Mouse (Mus musculus) stomach, embryonic 15.5 days (tissue): ENCODE data around the gene Hmga2. TPM values are rescaled to one million over a fixed set of nuclear protein-coding genes. Genes with fewer than 3 reads are reported as not detected.

Experiments used
- ATAC-seq: fragments of 200-750 bp; cut with Nextera tagmentation; 2 replicates; pipeline ENCODE4 v1.8.0; 2017; ENCODE audit warnings: low read depth, moderate number of reproducible peaks, moderate TSS enrichment; ENCODE audit not compliant: insufficient read depth, low FRiP score
- H3K27ac ChIP-seq: fragments of 300-500 bp; sonication (generic); 2 replicates; pipeline ENCODE4 v1.5.1; 2015; ENCODE audit warnings: mild to moderate bottlenecking, inconsistent platforms
- H3K27me3 ChIP-seq: fragments of 300-500 bp; sonication (generic); replicated peaks from 2 replicates; pipeline ENCODE4 v1.6.1; 2015; ENCODE audit warnings: inconsistent platforms
- H3K36me3 ChIP-seq: fragments of 300-500 bp; sonication (generic); 2 replicates; pipeline ENCODE4 v1.6.1; 2015; ENCODE audit warnings: inconsistent platforms
- H3K4me1 ChIP-seq: fragments of 300-500 bp; sonication (generic); 2 replicates; pipeline ENCODE4 v1.6.1; 2015; ENCODE audit warnings: inconsistent platforms
- H3K4me2 ChIP-seq: fragments of 300-500 bp; sonication (generic); 2 replicates; pipeline ENCODE4 v1.6.1; 2015; ENCODE audit warnings: mild to moderate bottlenecking, inconsistent platforms
- H3K4me3 ChIP-seq: fragments of 300-500 bp; sonication (generic); replicated peaks from 2 replicates; pipeline ENCODE4 v1.5.1; 2015; ENCODE audit warnings: inconsistent platforms
- H3K9ac ChIP-seq: fragments of 300-500 bp; sonication (generic); 2 replicates; pipeline ENCODE4 v1.6.1; 2015; ENCODE audit warnings: inconsistent platforms
- H3K9me3 ChIP-seq: fragments of 300-500 bp; sonication (generic); 2 replicates; pipeline ENCODE4 v1.6.1; 2016; ENCODE audit warnings: inconsistent platforms
- WGBS: fragments of 180-500 bp; shearing (Covaris S2); methylation state at CpG from one replicate; pipeline ENCODE4 v1.1.7; 2015; 5-methylcytosine and 5-hydroxymethylcytosine counted together
- polyA plus RNA-seq: library from polyadenylated mRNA; unstranded; fragments of >200 nt; fragmentation: Nextera tagmentation; extraction: Ambion mirVana; gene quantifications from 2 replicates; pipeline ENCODE4 v1.2.1, GENCODE M21; 2015

Gene Hmga2
- polyA plus RNA-seq, 1 experiment from 2014 or later, result 29.3 TPM

GRCm38 (mm10) chr10:120489611-120490010, 13.3 kb upstream of the Hmga2 start:
- Histone ChIP-seq H3K4me1 (no peaks in the 10 kb centered on the region), H3K4me2 (no peak overlapping the region), H3K4me3 (no peak overlapping the region), H3K27me3 (no peaks in the 10 kb centered on the region), H3K9me3 (no peaks in the 10 kb centered on the region; the same call in 1 of the 2 replicates), H3K36me3 (no peaks in the 10 kb centered on the region), H3K9ac (no peak overlapping the region), H3K27ac (no peak overlapping the region)
- 90% methylated on average over 3 of the region's 3 CpGs for WGBS
- ATAC-seq, result no peak

GRCm38 (mm10) chr10:120488526-120488925, 12.3 kb upstream of the Hmga2 start:
- no peaks in the 10 kb centered on the region for H3K27me3 ChIP-seq
- no peaks in the 10 kb centered on the region for H3K36me3 ChIP-seq
- H3K4me1 ChIP-seq, result no peaks in the 10 kb centered on the region
- 76% methylated on average over 4 of the region's 4 CpGs for WGBS
- no peak overlapping the region for H3K9ac ChIP-seq
- H3K4me2 ChIP-seq, result no peak overlapping the region
- no peaks in the 10 kb centered on the region; the same call in 1 of the 2 replicates for H3K9me3 ChIP-seq
- H3K27ac ChIP-seq, result no peak overlapping the region
- H3K4me3 ChIP-seq, result no peak overlapping the region
- ATAC-seq, result no peak

DNA sequence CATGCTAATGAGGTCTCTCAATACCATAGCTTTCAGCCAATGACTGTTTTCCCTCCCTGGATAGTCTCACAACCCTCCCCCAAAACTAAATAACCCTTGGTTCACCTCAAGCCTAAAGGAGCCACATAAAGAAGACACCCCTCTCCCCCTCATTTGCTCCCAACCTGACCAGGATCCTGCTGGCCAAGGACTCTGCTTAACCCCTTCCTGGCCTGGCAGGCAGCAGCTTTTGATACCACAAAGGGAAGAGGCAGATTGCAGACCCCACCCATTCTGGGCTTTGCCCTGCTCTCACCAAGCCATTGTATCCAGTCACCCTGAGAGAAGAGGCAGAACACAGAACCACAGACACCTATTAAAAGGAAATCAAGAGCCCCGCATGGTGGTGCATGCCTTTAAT, 11.6 kb upstream of the Hmga2 start:
- ATAC-seq, result no peak
- no peak overlapping the region for H3K27ac ChIP-seq
- no peaks in the 10 kb centered on the region; the same call in 1 of the 2 replicates for H3K9me3 ChIP-seq
- H3K4me2 ChIP-seq, result no peak overlapping the region
- no peaks in the 10 kb centered on the region for H3K36me3 ChIP-seq
- 94% methylated on average over 1 of the region's 1 CpGs for WGBS
- no peak overlapping the region for H3K9ac ChIP-seq
- no peaks in the 10 kb centered on the region for H3K27me3 ChIP-seq
- no peak overlapping the region for H3K4me3 ChIP-seq
- no peaks in the 10 kb centered on the region for H3K4me1 ChIP-seq

DNA sequence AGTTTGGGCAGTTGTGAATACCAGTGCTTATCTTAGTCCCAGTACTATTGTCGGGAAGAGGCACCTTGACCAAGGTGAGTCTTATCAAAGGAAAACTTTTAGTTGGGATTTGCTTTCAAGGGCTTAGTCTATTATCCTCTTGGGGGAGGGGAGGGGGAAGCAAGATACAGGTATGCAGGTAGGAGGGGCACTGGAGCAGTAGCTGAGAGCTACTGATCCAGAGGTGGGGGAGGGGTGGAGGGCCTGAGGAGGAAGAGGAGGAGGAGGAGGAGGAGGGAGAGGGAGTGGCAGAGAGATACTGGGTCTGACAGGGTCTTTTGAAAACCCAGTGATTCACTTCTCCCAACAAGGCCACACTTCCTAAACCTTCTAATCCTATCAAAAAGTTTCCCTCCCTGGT, 9.2 kb upstream of the Hmga2 start:
- WGBS, result 52% methylated on average over 1 of the region's 1 CpGs
- no peak for ATAC-seq
- Histone ChIP-seq H3K9ac (no peak overlapping the region), H3K4me2 (no peak overlapping the region), H3K4me1 (no peaks in the 10 kb centered on the region), H3K27ac (no peak overlapping the region), H3K9me3 (no peaks in the 10 kb centered on the region; the same call in 1 of the 2 replicates), H3K36me3 (no peaks in the 10 kb centered on the region), H3K4me3 (no peak overlapping the region), H3K27me3 (no peaks in the 10 kb centered on the region)

DNA sequence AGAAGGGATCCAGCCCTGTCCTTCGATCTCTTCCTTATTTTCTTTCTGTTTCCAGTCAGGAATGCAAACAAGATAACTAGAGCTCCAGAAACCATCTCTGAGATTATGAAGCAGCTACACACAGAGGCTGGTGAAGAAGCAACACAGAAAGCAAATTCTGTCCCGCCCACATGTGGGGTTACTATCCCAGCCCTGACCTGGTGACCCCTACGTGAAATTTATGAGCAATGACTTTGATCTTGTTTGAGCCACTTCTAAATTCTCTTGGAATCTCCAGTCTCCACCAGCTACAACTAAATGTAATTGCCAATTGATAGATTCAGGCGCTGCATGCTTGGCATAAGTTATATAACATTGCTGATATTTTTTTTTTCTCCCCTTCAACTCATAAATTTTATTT, 7.9 kb upstream of the Hmga2 start:
- 64% methylated on average over 4 of the region's 4 CpGs for WGBS
- Histone ChIP-seq H3K27me3 (no peaks in the 10 kb centered on the region), H3K4me3 (no peak overlapping the region), H3K4me2 (no peak overlapping the region), H3K9ac (no peak overlapping the region), H3K36me3 (no peaks in the 10 kb centered on the region), H3K4me1 (no peaks in the 10 kb centered on the region), H3K9me3 (no peaks in the 10 kb centered on the region; the same call in 1 of the 2 replicates), H3K27ac (no peak overlapping the region)
- no peak for ATAC-seq

DNA sequence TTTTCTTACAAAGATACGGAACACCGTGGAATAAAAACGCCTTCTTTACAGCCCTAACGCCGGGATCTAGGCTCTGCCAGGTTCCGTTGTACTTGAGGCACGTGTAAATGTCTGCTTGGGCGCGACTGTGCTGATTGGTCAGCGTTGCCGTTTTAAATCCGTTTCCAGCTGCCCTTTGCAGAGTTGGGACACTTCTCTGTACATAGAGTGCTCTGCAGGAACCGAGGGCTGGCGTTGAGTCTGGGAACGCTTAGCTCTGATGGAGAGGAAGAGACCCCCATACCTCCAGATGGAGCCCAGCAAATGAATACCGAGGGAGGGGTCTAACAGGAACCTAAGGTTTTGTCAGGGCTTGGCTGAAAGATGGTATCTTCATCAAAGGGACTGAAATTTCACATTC, 1.9 kb upstream of the Hmga2 start:
- Histone ChIP-seq H3K9ac (peak overlapping the region; percentile 95; the same call in 1 of the 2 replicates), H3K4me2 (peak overlapping the region; percentile 96), H3K27ac (peak overlapping the region; percentile 92; the same call in 1 of the 2 replicates), H3K36me3 (no peaks in the 10 kb centered on the region), H3K4me1 (peaks cover 3% of the 10 kb centered on the region; the same call in 1 of the 2 replicates), H3K27me3 (no peaks in the 10 kb centered on the region), H3K4me3 (peak overlapping the region; percentile 89), H3K9me3 (no peaks in the 10 kb centered on the region)
- no peak for ATAC-seq
- WGBS, result under 1% methylated on average over 16 of the region's 16 CpGs

- Histone ChIP-seq H3K4me1 (peaks cover 3% of the 10 kb centered on the region; the same call in 1 of the 2 replicates), H3K4me3 (peak overlapping the region; percentile 89), H3K9ac (peak overlapping the region; percentile 95), H3K4me2 (peak overlapping the region; percentile 96), H3K36me3 (no peaks in the 10 kb centered on the region), H3K27ac (peak overlapping the region; percentile 92), H3K9me3 (no peaks in the 10 kb centered on the region), H3K27me3 (no peaks in the 10 kb centered on the region)
- ATAC-seq, result no peak
- WGBS, result 1% methylated on average over 21 of the region's 21 CpGs
Observed at GRCm38 (mm10) chr10:120477501-120477900, 1.2 kb upstream of the Hmga2 start.

GRCm38 (mm10) chr10:120476516-120477336, 457 bp upstream of the Hmga2 start:
- peak overlapping the region; percentile 95 for H3K9ac ChIP-seq
- H3K27me3 ChIP-seq, result no peaks in the 10 kb centered on the region
- H3K4me1 ChIP-seq, result peaks cover 3% of the 10 kb centered on the region; the same call in 1 of the 2 replicates
- under 1% methylated on average over 51 of the region's 52 CpGs for WGBS
- H3K4me2 ChIP-seq, result peak overlapping the region; percentile 96
- H3K36me3 ChIP-seq, result no peaks in the 10 kb centered on the region
- H3K27ac ChIP-seq, result peak overlapping the region; percentile 92
- peak; percentile 74 for ATAC-seq
- no peaks in the 10 kb centered on the region for H3K9me3 ChIP-seq
- peak overlapping the region; percentile 89 for H3K4me3 ChIP-seq

DNA sequence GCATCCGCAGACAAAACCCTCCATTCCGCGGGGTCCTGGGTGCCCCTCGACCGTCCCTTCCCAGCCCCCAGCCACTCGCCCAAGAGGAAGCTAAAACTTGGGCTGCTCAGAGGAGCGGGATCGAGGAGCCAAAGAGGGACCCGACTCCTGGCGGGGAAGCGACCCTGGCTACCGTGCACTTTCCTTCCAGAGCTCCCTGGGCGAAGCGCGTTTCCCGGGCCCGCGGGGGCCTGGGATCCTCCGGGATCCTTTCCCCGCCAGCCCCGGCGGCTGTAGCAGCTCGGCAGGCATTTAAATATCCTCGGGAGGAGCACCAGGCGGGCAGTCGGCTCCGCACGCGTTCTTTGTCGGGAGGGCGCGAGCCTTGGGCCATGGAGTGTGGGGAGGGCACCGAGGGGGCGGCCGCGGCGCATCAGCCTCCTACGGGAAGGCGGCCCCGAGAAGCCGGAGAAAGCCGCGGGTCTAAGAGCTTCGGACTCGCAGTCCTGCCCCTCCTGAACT, 1.2 kb downstream of the Hmga2 start:
- WGBS, result under 1% methylated on average over 45 of the region's 45 CpGs
- Histone ChIP-seq H3K9ac (peak overlapping the region; percentile 95), H3K4me1 (peaks cover 6% of the 10 kb centered on the region; the same call in 1 of the 2 replicates), H3K4me3 (peak overlapping the region; percentile 89), H3K27ac (peak overlapping the region; percentile 92), H3K9me3 (no peaks in the 10 kb centered on the region), H3K36me3 (no peaks in the 10 kb centered on the region), H3K4me2 (peak overlapping the region; percentile 96), H3K27me3 (no peaks in the 10 kb centered on the region)
- ATAC-seq, result no peak

GRCm38 (mm10) chr10:120474301-120474700, 2.0 kb downstream of the Hmga2 start:
- H3K9ac ChIP-seq, result peak overlapping the region; percentile 95; the same call in 1 of the 2 replicates
- H3K27me3 ChIP-seq, result no peaks in the 10 kb centered on the region
- peak overlapping the region; percentile 92 for H3K27ac ChIP-seq
- H3K4me2 ChIP-seq, result peak overlapping the region; percentile 96
- WGBS, result under 1% methylated on average over 20 of the region's 20 CpGs
- no peak for ATAC-seq
- peak overlapping the region; percentile 89 for H3K4me3 ChIP-seq
- peaks cover 6% of the 10 kb centered on the region; the same call in 1 of the 2 replicates for H3K4me1 ChIP-seq
- no peaks in the 10 kb centered on the region for H3K36me3 ChIP-seq
- no peaks in the 10 kb centered on the region for H3K9me3 ChIP-seq

DNA sequence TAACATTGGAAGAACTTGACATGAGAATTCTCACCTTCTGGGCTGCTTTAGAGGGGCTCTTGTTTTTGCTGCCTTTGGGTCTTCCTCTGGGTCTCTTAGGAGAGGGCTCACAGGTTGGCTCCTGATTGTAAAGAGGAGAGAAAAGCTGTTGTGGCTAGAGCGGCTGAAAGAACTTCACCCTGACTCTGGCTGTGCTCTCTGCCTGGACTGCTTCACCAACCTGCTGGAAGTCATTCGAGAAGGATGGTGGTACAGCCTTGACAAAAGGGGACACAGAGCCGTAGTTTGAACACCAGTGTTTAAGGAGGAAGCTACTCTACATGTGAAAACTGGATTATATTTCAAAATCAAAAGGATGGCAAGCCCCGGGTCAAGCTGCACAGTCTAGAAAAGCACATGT, 3.1 kb downstream of the Hmga2 start:
- no peak overlapping the region for H3K9ac ChIP-seq
- H3K4me3 ChIP-seq, result peak overlapping the region; percentile 89
- H3K36me3 ChIP-seq, result 0 out of 2 replicates have a peak, but pooled peaks cover 4% of the 10 kb centered on the region
- H3K27me3 ChIP-seq, result no peaks in the 10 kb centered on the region
- no peak overlapping the region for H3K27ac ChIP-seq
- 14% methylated on average over 4 of the region's 4 CpGs for WGBS
- H3K9me3 ChIP-seq, result no peaks in the 10 kb centered on the region
- no peak for ATAC-seq
- H3K4me1 ChIP-seq, result peaks cover 4% of the 10 kb centered on the region; the same call in 1 of the 2 replicates
- peak overlapping the region; percentile 96 for H3K4me2 ChIP-seq

GRCm38 (mm10) chr10:120472606-120473005, 3.7 kb downstream of the Hmga2 start:
- 51% methylated on average over 2 of the region's 2 CpGs for WGBS
- H3K27ac ChIP-seq, result no peak overlapping the region
- H3K4me2 ChIP-seq, result no peak overlapping the region
- no peaks in the 10 kb centered on the region for H3K27me3 ChIP-seq
- 0 out of 2 replicates have a peak, but pooled peaks cover 4% of the 10 kb centered on the region for H3K36me3 ChIP-seq
- ATAC-seq, result no peak
- no peak overlapping the region for H3K9ac ChIP-seq
- no peaks in the 10 kb centered on the region for H3K9me3 ChIP-seq
- H3K4me1 ChIP-seq, result peaks cover 3% of the 10 kb centered on the region; the same call in 1 of the 2 replicates
- H3K4me3 ChIP-seq, result no peak overlapping the region
